Mouse (Mus musculus): ENCODE data around the gene Olfr747. TPM values are rescaled to one million over a fixed set of nuclear protein-coding genes. Genes with fewer than 3 reads are reported as not detected.

Olfr747 gene
- total RNA-seq (2021), result not detected
- long read RNA-seq, experiment 1, result 0 reads
- long read RNA-seq, experiment 2, result 0 reads

GRCm38 (mm10) chr14:50693106-50693505 is at the start of gene Olfr747:
Gene Olfr747 (minus strand): TSS chr14:50693206.
- no peak for DNase-seq

DNA sequence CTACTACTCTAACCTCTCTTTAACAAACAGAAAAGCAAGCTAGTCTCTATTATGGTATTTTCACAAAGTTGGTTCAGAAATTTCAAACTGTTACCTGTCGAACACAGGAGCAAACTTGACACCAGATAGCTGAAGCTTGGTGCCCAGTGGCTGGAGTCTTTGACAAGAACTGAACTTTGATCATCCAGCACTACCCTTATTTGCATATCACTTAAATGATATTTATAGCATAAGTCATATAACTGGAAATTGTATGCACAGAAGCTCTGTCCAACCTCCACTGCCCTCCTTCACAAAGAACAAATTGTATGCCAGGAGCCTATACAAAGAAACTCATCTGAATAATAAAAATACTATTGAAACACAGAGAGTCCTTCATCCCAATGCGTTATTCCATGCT is 48.6 kb upstream of the Olfr747 start:
- no peak for DNase-seq

GRCm38 (mm10) chr14:50740334-50740733 is 47.3 kb upstream of the Olfr747 start:
- no peak for DNase-seq

DNA sequence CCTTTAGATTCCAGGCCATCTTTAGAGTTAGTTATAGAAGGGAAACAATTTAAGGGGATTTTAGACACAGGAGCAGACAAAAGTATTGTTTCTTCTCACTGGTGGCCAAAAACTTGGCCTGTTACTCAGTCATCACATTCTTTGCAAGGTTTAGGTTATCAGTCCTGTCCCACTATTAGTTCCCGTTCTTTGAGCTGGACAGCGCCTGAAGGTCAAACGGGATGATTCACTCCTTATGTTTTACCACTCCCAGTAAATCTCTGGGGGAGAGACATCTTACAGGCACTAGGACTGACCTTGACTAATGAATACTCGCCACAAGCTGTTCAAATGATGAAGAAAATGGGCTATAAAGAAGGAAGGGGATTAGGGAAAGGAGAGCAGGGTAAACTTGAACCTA is 29.4 kb upstream of the Olfr747 start:
- peak; percentile 4 for DNase-seq

- peak; percentile 3 for DNase-seq
These were observed 26.9 kb upstream of the Olfr747 start for GRCm38 (mm10) chr14:50719875-50720274.

DNA sequence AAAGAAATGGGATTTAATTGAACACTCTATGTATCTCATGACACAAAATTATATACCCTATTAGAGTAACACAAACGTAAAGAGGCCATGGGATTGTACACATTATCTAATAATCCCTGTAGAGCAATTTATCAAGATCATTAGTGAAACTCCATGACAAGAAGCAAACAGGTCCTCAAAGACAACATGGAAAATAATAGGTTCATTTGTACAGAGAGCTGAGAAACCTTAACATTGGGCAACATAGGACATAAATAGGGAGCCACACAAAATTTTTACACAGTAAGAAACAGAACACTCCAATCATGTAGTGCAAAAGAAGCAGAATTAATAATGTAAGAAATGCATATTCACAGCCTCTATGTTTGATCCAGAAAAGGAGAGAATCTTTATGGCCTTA is 14.1 kb upstream of the Olfr747 start, which contains the start of gene Olfr748:
Gene Olfr748 (plus strand): TSS at position 301 of the 400 bp plus-strand sequence.
- DNase-seq, result no peak

DNA sequence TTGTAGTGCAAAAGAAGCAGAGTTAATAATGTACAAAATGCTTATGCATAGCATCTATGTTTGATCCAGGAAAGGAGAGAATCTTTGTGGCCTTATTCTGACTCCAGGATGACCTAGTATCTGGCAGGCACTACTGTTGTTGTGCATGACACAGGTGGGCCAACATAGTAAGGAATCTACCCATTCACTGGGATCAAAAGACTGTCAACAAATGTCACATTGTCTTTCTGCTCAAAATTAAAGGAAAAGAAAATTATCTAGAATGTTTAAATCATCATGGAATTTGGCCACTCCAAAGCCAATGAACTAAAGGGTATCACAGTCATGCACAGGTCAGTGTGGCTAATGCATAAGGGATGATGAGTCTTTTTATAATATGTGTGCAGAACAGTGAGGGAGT is 46.2 kb downstream of the Olfr747 start, which contains the start of gene Olfr746:
Gene Olfr746 (plus strand): TSS at position 301 of the 400 bp plus-strand sequence.
- DNase-seq, result no peak

DNA sequence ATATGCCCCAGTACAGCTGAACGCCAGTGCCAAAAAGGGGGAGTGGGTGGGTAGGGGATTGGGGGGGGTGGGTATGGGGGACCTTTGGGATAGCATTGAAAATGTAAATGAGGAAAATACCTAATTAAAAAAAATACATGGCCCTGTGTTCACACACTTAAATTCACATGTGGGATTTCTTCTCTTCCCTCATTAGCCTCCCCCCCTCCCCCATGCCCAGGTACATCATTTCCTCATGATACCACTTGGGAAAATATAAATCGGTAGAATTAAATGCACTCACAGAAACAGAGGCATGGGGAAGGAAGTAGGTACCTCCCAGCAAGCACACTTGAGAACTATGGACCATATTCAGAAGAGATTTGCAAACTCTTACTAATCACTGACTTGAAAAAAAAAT is 53.9 kb downstream of the Olfr747 start, which contains the start of gene Olfr745:
Gene Olfr745 (plus strand): TSS at position 301 of the 400 bp plus-strand sequence.
- no peak for DNase-seq

Other genes with a start within 250 kb of the Olfr747 start
- gene Olfr740, start 247.7 kb downstream of the Olfr747 start, total RNA-seq (2021), result not detected
- not detected for gene Olfr741, start 220.5 kb downstream of the Olfr747 start, total RNA-seq (2021)
- gene Olfr742, start 189.6 kb downstream of the Olfr747 start, total RNA-seq (2021), result not detected
- gene Olfr743, start 171.4 kb downstream of the Olfr747 start, total RNA-seq (2021), result not detected
- gene Olfr744, start 78.3 kb downstream of the Olfr747 start, total RNA-seq (2021), result not detected
- gene Olfr745, start 53.8 kb downstream of the Olfr747 start, total RNA-seq (2021), result not detected
- gene Olfr746, start 46.1 kb downstream of the Olfr747 start, total RNA-seq (2021), result not detected
- not detected for gene Olfr748, start 14.2 kb upstream of the Olfr747 start, total RNA-seq (2021)
- gene Olfr749, start 51.9 kb upstream of the Olfr747 start, total RNA-seq (2021), result not detected
- 10 to 100 TPM; 36.4 to 47.9 TPM for gene Ttc5, start 92.3 kb upstream of the Olfr747 start, total RNA-seq (2021)
- gene Ccnb1ip1, start 114.5 kb upstream of the Olfr747 start, total RNA-seq (2021), result under 1 TPM; 0.24 to 0.78 TPM
- 10 to 100 TPM; 28.7 to 31.1 TPM for gene Parp2, start 114.6 kb upstream of the Olfr747 start, total RNA-seq (2021)
- 10 to 100 TPM; 18.8 to 26.2 TPM for gene Tep1, start 177.4 kb upstream of the Olfr747 start, total RNA-seq (2021)
- gene Klhl33, start 204.3 kb upstream of the Olfr747 start, total RNA-seq (2021), result 1 to 10 TPM; 2.1 to 7.9 TPM
- gene Osgep, start 231.7 kb upstream of the Olfr747 start, total RNA-seq (2021), result 10 to 100 TPM; 62.7 to 76.7 TPM
- gene Apex1, start 231.8 kb upstream of the Olfr747 start, total RNA-seq (2021), result 10 to 100 TPM; 69.9 to 71.6 TPM
- gene Pip4p1, start 237.7 kb upstream of the Olfr747 start, total RNA-seq (2021), result 10 to 100 TPM; 41.0 to 46.3 TPM
- gene Pnp, start 237.9 kb upstream of the Olfr747 start, total RNA-seq (2021), result 10 to 100 TPM; 36.8 to 53.0 TPM

Data from adrenal gland, postnatal 10 days (tissue).